Mouse (Mus musculus): ENCODE results near the gene Fastkd5. TPM values are rescaled to one million over a fixed set of nuclear protein-coding genes. Genes with fewer than 3 reads are reported as not detected.

Gene Fastkd5
- 8.1 and 8.6 TPM in 2 replicates for polyA plus RNA-seq (2015; fragmentation: Nextera tagmentation; extraction: Ambion mirVana)

DNA sequence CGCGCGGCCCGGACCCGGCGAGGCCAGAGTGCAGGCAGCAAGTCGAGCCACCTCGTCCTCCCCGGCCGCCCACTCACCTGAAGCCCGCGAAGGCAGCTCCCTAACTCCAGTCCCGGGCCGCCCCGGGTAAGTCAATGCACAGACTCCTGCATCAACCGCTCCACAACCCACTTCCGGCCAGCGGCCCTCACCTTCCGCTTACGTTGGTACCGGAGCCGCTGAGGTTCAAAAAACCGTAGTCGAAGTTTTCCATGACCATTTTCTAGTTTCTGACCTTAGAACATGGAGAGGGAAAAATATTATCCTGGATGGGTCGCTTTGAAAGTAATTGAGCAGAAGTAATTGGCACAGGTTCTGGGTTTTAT is at the start of gene Fastkd5, which contains the start of gene Ubox5:
Gene Fastkd5 (minus strand): TSS at position 189 of the 365 bp plus-strand sequence.
Gene Ubox5 (minus strand): TSS at position 200 of the 365 bp plus-strand sequence.

DNA sequence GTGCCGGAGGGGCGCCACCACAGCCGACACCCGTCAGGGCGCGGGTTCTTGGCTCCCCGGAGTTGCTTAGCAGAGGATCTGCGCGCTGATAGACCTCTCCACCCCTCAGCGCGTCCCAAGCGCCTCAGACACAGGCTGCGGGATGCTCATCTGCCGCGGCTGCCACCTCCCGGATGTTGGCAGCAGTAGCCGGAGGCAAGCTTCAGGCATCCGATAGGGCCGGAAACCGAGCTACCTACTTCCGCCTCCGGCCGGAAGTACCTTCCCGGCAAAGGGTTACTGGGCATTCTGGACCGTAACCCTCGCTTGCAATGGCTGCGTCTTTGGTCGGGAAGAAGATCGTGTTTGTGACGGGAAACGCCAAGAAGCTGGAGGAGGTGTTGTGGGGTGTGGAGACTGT is 37.7 kb upstream of the Fastkd5 start, which contains the start of gene Itpa:
Gene Itpa (plus strand): TSS at position 52 of the 400 bp plus-strand sequence.

DNA sequence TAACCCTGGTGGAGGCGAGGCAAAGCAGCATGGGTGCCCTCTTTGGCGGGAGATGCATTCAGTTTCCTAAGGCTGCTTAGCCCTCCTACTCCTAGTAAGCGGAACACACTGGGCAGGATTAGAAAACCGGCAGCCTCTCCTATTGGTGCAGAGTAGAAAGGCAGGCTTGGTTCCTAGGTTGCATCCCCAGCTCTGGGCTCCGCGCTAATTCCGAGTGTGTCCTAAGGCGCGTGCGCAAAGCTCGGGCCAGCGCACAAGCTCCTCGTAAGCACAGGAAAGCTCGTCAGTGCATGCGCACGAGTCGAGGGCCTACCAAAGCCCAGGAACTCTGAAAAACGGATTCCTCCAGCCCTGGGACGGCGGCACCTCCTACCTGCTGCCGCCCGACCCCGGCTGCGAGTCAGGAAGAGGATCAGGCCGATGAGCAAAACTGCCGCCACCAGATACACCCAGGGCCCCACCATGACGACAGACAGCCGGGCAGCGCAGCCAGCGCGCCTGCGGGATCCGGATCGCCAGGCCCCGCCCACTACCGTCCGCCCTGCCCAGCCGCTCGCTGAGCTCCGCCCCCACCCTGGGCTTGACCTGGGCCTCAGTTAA is 34.4 kb upstream of the Fastkd5 start, which contains the start of gene Ddrgk1:
Gene Ddrgk1 (minus strand): TSS at position 558 of the 600 bp plus-strand sequence.

DNA sequence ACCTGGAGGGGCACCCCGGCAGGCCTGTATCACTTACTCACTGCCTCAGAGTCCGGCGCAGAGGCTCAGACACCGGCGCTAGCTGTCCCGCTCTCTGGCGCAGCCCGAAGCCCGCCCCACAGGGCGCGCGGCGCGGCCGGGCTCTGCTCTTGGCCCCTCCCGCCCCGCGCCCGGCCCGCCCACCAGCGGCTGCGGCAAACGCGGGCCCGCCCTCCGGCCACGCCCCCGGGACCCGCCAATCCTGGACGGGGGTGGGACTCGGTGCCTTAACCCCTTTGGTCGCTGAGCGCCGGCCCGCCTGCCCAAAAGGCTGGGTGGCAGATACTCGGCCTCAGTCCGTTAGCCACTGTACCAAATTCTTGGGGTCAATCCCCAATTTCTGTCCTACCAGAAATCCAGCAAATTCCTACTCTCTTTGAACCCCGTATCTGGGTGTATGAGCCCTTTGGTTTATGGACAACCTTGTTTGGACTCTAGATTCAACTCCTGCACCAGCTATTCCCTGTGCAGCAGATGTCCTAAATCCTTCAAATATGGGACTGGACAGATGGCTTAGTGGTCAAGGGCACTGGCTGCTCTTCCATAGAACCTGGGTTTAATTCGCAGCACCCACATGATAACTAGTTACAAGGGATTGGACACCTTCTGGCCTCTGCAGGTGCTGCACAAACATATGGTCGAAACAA is 13.0 kb upstream of the Fastkd5 start, which contains the start of gene Lzts3:
Gene Lzts3 (minus strand): TSS at position 120 of the 686 bp plus-strand sequence.

DNA sequence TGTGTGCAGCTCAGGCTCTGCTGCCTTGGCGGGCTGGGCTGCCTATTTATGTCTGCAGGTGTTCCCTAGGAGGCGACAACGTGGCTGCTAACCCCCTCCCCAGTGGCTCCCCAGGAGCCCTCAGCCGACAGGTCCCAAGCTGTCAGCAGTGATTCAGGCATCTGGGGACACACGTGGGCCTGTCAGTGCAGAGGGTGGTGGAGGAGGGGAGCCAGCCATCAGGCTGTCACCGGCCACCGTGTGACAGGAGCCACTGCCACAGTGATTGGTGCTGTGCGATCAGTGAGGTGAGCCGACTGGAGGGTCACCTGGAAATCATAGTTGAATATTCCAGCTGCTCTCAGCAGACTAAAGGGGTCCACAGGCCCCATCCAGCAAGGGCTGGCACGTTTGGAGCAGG is 47.3 kb downstream of the Fastkd5 start, which contains the start of gene Avp:
Gene Avp (minus strand): TSS at position 3 of the 400 bp plus-strand sequence.

DNA sequence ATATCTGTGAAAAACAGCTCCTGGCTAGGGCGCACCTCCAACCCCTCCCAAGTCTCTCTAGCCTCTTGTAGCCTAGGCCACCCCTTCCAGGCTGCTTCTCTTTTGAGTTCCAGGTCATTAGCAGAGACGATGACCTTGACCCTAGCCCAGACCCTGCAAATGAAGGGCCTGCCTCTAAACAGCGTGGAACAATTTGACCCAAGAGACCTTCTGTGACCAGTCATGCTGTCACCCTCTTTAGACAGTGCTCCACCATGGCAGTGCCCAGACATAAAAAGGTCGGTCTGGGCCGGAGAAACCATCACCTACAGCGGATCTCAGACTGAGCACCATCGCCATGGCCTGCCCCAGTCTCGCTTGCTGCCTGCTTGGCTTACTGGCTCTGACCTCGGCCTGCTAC is 54.0 kb downstream of the Fastkd5 start, which contains the start of gene Oxt:
Gene Oxt (plus strand): TSS at position 301 of the 400 bp plus-strand sequence.

Other genes with a start within 250 kb of the Fastkd5 start
- 18.5 and 23.9 TPM in 2 replicates for gene Cpxm1, start 232.5 kb downstream of the Fastkd5 start, polyA plus RNA-seq (2015; fragmentation: Nextera tagmentation; extraction: Ambion mirVana)
- gene Gm28372, start 224.8 kb downstream of the Fastkd5 start, polyA plus RNA-seq (2015; fragmentation: Nextera tagmentation; extraction: Ambion mirVana) = not detected in 2 replicates
- not detected in 2 replicates for gene 1700020A23Rik, start 224.8 kb downstream of the Fastkd5 start, polyA plus RNA-seq (2015; fragmentation: Nextera tagmentation; extraction: Ambion mirVana)
- not detected in 2 replicates for gene Tmem239, start 223.5 kb downstream of the Fastkd5 start, polyA plus RNA-seq (2015; fragmentation: Nextera tagmentation; extraction: Ambion mirVana)
- gene Vps16, start 205.7 kb downstream of the Fastkd5 start, polyA plus RNA-seq (2015; fragmentation: Nextera tagmentation; extraction: Ambion mirVana) = 51.9 and 56.3 TPM in 2 replicates
- 3.8 and 4.5 TPM in 2 replicates for gene Pced1a, start 205.3 kb downstream of the Fastkd5 start, polyA plus RNA-seq (2015; fragmentation: Nextera tagmentation; extraction: Ambion mirVana)
- gene Ptpra, start 179.7 kb downstream of the Fastkd5 start, polyA plus RNA-seq (2015; fragmentation: Nextera tagmentation; extraction: Ambion mirVana) = 36.1 and 43.6 TPM in 2 replicates
- gene Mrps26, start 66.3 kb downstream of the Fastkd5 start, polyA plus RNA-seq (2015; fragmentation: Nextera tagmentation; extraction: Ambion mirVana) = 64.0 and 70.6 TPM in 2 replicates
- gene Oxt, start 53.9 kb downstream of the Fastkd5 start, polyA plus RNA-seq (2015; fragmentation: Nextera tagmentation; extraction: Ambion mirVana) = not detected in 2 replicates
- gene Avp, start 47.5 kb downstream of the Fastkd5 start, polyA plus RNA-seq (2015; fragmentation: Nextera tagmentation; extraction: Ambion mirVana) = not detected in 2 replicates
- gene Ubox5, start within 50 bp of the Fastkd5 start, polyA plus RNA-seq (2015; fragmentation: Nextera tagmentation; extraction: Ambion mirVana) = 4.1 and 4.3 TPM in 2 replicates
- gene Lzts3, start 12.8 kb upstream of the Fastkd5 start, polyA plus RNA-seq (2015; fragmentation: Nextera tagmentation; extraction: Ambion mirVana) = 0.29 and 0.55 TPM in 2 replicates
- gene Ddrgk1, start 34.6 kb upstream of the Fastkd5 start, polyA plus RNA-seq (2015; fragmentation: Nextera tagmentation; extraction: Ambion mirVana) = 49.6 and 58.7 TPM in 2 replicates
- gene Itpa, start 37.6 kb upstream of the Fastkd5 start, polyA plus RNA-seq (2015; fragmentation: Nextera tagmentation; extraction: Ambion mirVana) = 55.3 and 57.9 TPM in 2 replicates
- gene Slc4a11, start 67.5 kb upstream of the Fastkd5 start, polyA plus RNA-seq (2015; fragmentation: Nextera tagmentation; extraction: Ambion mirVana) = 0.34 and 0.42 TPM in 2 replicates

All from spleen, postnatal 0 days (tissue).